Mouse (Mus musculus) 3134 (cell line): Measurements from ENCODE around the gene Pdzrn4.
"Not testable (repeated sequence)": the region's sequence is repeated elsewhere in the genome, so short reads cannot be mapped to it uniquely, and the experiment has no call there.

ENCODE experiments used
- DNase-seq: peaks from one replicate; pipeline ENCODE4 v3.0.0-alpha.2; 2011; ENCODE audit warnings: low spot score; ENCODE audit not compliant: insufficient read length; ENCODE audit errors: extremely low read depth

The Pdzrn4 gene

GRCm38 (mm10) chr15:92396770-92397608 lies at the start of gene Pdzrn4:
Pdzrn4 (plus strand) TSS chr15:92396881.
- DNase-seq = peak; percentile 9

GRCm38 (mm10) chr15:92347426-92347825 lies 49.3 kb upstream of the Pdzrn4 start:
- no peak for DNase-seq

GRCm38 (mm10) chr15:92347902-92348301 lies 48.8 kb upstream of the Pdzrn4 start:
- DNase-seq = no peak

- DNase-seq = not testable (repeated sequence)
These were observed 48.2 kb upstream of the Pdzrn4 start for GRCm38 (mm10) chr15:92348453-92348852.

GRCm38 (mm10) chr15:92364153-92364552 lies 32.5 kb upstream of the Pdzrn4 start:
- no peak for DNase-seq

- no peak for DNase-seq
These were observed 32.1 kb upstream of the Pdzrn4 start for GRCm38 (mm10) chr15:92364592-92364991.

- DNase-seq = no peak
These were observed 1.9 kb upstream of the Pdzrn4 start for GRCm38 (mm10) chr15:92394811-92395210.

GRCm38 (mm10) chr15:92398747-92399146 lies 2.1 kb downstream of the Pdzrn4 start:
- DNase-seq = no peak

- DNase-seq = no peak
These were observed 2.6 kb downstream of the Pdzrn4 start for GRCm38 (mm10) chr15:92399278-92399677.

GRCm38 (mm10) chr15:92401554-92401953 lies 4.9 kb downstream of the Pdzrn4 start:
- no peak for DNase-seq

- DNase-seq = no peak
These were observed 18.6 kb downstream of the Pdzrn4 start for GRCm38 (mm10) chr15:92415323-92415722.

GRCm38 (mm10) chr15:92416141-92416540 lies 19.5 kb downstream of the Pdzrn4 start:
- DNase-seq = no peak

- no peak for DNase-seq
These were observed 20.0 kb downstream of the Pdzrn4 start for GRCm38 (mm10) chr15:92416658-92417057.

GRCm38 (mm10) chr15:92417120-92417519 lies 20.4 kb downstream of the Pdzrn4 start:
- no peak for DNase-seq

GRCm38 (mm10) chr15:92434605-92435004 lies 37.9 kb downstream of the Pdzrn4 start:
- DNase-seq = no peak

GRCm38 (mm10) chr15:92435306-92435705 lies 38.6 kb downstream of the Pdzrn4 start:
- DNase-seq = no peak

GRCm38 (mm10) chr15:92441630-92442180 lies 45.0 kb downstream of the Pdzrn4 start:
- no peak for DNase-seq

- DNase-seq = no peak
These were observed 51.0 kb downstream of the Pdzrn4 start for GRCm38 (mm10) chr15:92447708-92448147.

- no peak for DNase-seq
These were observed 52.4 kb downstream of the Pdzrn4 start for GRCm38 (mm10) chr15:92449112-92449511.

GRCm38 (mm10) chr15:92452620-92453019 lies 55.9 kb downstream of the Pdzrn4 start:
- DNase-seq = no peak

- DNase-seq = no peak
These were observed 85.5 kb downstream of the Pdzrn4 start for GRCm38 (mm10) chr15:92482198-92482597.

GRCm38 (mm10) chr15:92491376-92491775 lies 94.7 kb downstream of the Pdzrn4 start:
- DNase-seq = no peak
